In genomic region chr3:54689091-54689490, GRCm38 (mm10) we compare ENCODE assay signal across 14 mouse cellular contexts. TPM values are rescaled to one million over a fixed set of nuclear protein-coding genes. Genes with fewer than 3 reads are reported as not detected.
DNase-seq lines count a peak whose midpoint lies in the region; ATAC-seq and TF ChIP-seq lines count a peak whose summit lies in the region.
"Had no signal": no experiment of that assay in that cellular context is flagged by ENCODE, and none has a peak within 500 bp of the region (broad histone marks: within the 10 kb centered on the region; RNA-seq: fewer than 3 reads in every experiment).

No protein-coding gene starts in this region.

- DNase-seq in lung, postnatal 0 days (ENCODE audit: low spot score), result peak; percentile 70
- DNase-seq in lung, postnatal 10 days, result no peak
- DNase-seq in NIH3T3 (ENCODE audit: low read depth), result peak; percentile 59
- peak; percentile 52 for DNase-seq in retina, embryonic 14.5 days (ENCODE audit: low spot score)
- DNase-seq in B cell, adult 2 months, result no peak
- DNase-seq in thymus, adult 18-20 months, result no peak
- DNase-seq: adrenal gland, postnatal 25 days; cerebellum, adult 11-12 months; kidney, postnatal 36 days had no signal

- no peak overlapping the region for H3K4me3 ChIP-seq in intestine, postnatal 0 days (ENCODE audit: low read depth, low read length)
- H3K4me3 ChIP-seq in intestine, embryonic 15.5 days (replicated peaks), result no peak overlapping the region
- no peak overlapping the region for H3K4me3 ChIP-seq in lung, postnatal 0 days (ENCODE audit: low read depth, low read length)
- H3K4me3 ChIP-seq: embryonic facial prominence, embryonic 12.5 days; heart, embryonic 10.5 days; hindbrain, embryonic 15.5 days had no signal

- ATAC-seq in intestine, postnatal 0 days, result no peak
- ATAC-seq in intestine, embryonic 15.5 days, result no peak
- ATAC-seq in lung, postnatal 0 days, result no peak

- no peak overlapping the region for H3K9ac ChIP-seq in intestine, postnatal 0 days (ENCODE audit: low read depth, low read length)
- no peak overlapping the region for H3K9ac ChIP-seq in intestine, embryonic 15.5 days
- no peak overlapping the region for H3K9ac ChIP-seq in lung, postnatal 0 days (replicated peaks; ENCODE audit: low read depth)
- H3K9ac ChIP-seq: embryonic facial prominence, embryonic 12.5 days; hindbrain, embryonic 15.5 days had no signal

- no peak overlapping the region for H3K4me2 ChIP-seq in intestine, postnatal 0 days (replicated peaks; ENCODE audit: low read depth)
- no peak overlapping the region for H3K4me2 ChIP-seq in intestine, embryonic 15.5 days (replicated peaks)
- H3K4me2 ChIP-seq in lung, postnatal 0 days (replicated peaks; ENCODE audit: low read depth, low read length), result no peak overlapping the region
- H3K4me2 ChIP-seq: embryonic facial prominence, embryonic 12.5 days; hindbrain, embryonic 15.5 days had no signal

- no peaks in the 10 kb centered on the region for H3K4me1 ChIP-seq in intestine, postnatal 0 days (replicated peaks; ENCODE audit: control insufficient read depth, insufficient read depth, low read length)
- no peaks in the 10 kb centered on the region for H3K4me1 ChIP-seq in intestine, embryonic 15.5 days (replicated peaks)
- no peaks in the 10 kb centered on the region; the same call in 1 of the 2 replicates for H3K4me1 ChIP-seq in lung, postnatal 0 days (ENCODE audit: insufficient read depth, low read depth, low read length)
- H3K4me1 ChIP-seq: embryonic facial prominence, embryonic 12.5 days; heart, embryonic 10.5 days had no signal

- no peaks in the 10 kb centered on the region for H3K9me3 ChIP-seq in intestine, postnatal 0 days (ENCODE audit: control insufficient read depth)
- no peaks in the 10 kb centered on the region for H3K9me3 ChIP-seq in intestine, embryonic 15.5 days
- no peaks in the 10 kb centered on the region for H3K9me3 ChIP-seq in lung, postnatal 0 days (ENCODE audit: low read length)
- H3K9me3 ChIP-seq: embryonic facial prominence, embryonic 12.5 days; heart, embryonic 10.5 days; hindbrain, embryonic 15.5 days had no signal

- no peak overlapping the region for H3K27ac ChIP-seq in intestine, postnatal 0 days (ENCODE audit: low read depth, low read length)
- no peak overlapping the region for H3K27ac ChIP-seq in intestine, embryonic 15.5 days
- H3K27ac ChIP-seq in lung, postnatal 0 days (ENCODE audit: low read length), result no peak overlapping the region
- H3K27ac ChIP-seq: embryonic facial prominence, embryonic 12.5 days; heart, embryonic 10.5 days; hindbrain, embryonic 15.5 days had no signal

- H3K36me3 ChIP-seq in intestine, postnatal 0 days (ENCODE audit: control insufficient read depth, insufficient read depth), result no peaks in the 10 kb centered on the region
- H3K36me3 ChIP-seq in intestine, embryonic 15.5 days, result no peaks in the 10 kb centered on the region
- H3K36me3 ChIP-seq in lung, postnatal 0 days (ENCODE audit: insufficient read depth, low read length), result no peaks in the 10 kb centered on the region
- H3K36me3 ChIP-seq: embryonic facial prominence, embryonic 12.5 days; heart, embryonic 10.5 days; hindbrain, embryonic 15.5 days had no signal

- no peaks in the 10 kb centered on the region for H3K27me3 ChIP-seq in intestine, postnatal 0 days (replicated peaks; ENCODE audit: control insufficient read depth, insufficient read depth, low read length)
- no peaks in the 10 kb centered on the region for H3K27me3 ChIP-seq in intestine, embryonic 15.5 days (replicated peaks)
- H3K27me3 ChIP-seq in lung, postnatal 0 days (replicated peaks; ENCODE audit: insufficient read depth, low read length), result no peaks in the 10 kb centered on the region
- H3K27me3 ChIP-seq: embryonic facial prominence, embryonic 12.5 days; hindbrain, embryonic 15.5 days had no signal

- no peak for TF ChIP-seq EP300 in lung, postnatal 0 days (IDR thresholded peaks at IDR 0.05)

- 40% methylated on average over 2 of the region's 2 CpGs for WGBS in intestine, postnatal 0 days
- WGBS in intestine, embryonic 15.5 days, result 40% methylated on average over 2 of the region's 2 CpGs
- 33% methylated on average over 2 of the region's 2 CpGs for WGBS in lung, postnatal 0 days

- TF ChIP-seq CTCF in intestine, postnatal 0 days (IDR thresholded peaks at IDR 0.05; ENCODE audit: low read depth), result peak; percentile 61
- peak; percentile 57 for TF ChIP-seq CTCF in lung, postnatal 0 days (IDR thresholded peaks at IDR 0.05)

RNA-seq across cellular contexts. Expression of gene Supt20, which starts 3.5 kb away (rescaled TPM):
- polyA plus RNA-seq in intestine, postnatal 0 days (2015; fragmentation: Nextera tagmentation; extraction: Ambion mirVana), result 27.5 and 31.5 TPM in 2 replicates
- 76.8 and 84.1 TPM in 2 replicates for polyA plus RNA-seq in intestine, embryonic 15.5 days (2015; fragmentation: Nextera tagmentation; extraction: Ambion mirVana)
- polyA plus RNA-seq in lung, postnatal 0 days (2015; fragmentation: Nextera tagmentation; extraction: Ambion mirVana), result 50.6 and 54.3 TPM in 2 replicates

RNA-seq across cellular contexts. Expression of gene Gm21958, which starts 25.1 kb away (rescaled TPM):
- not detected in 2 replicates for polyA plus RNA-seq in intestine, postnatal 0 days (2015; fragmentation: Nextera tagmentation; extraction: Ambion mirVana)
- polyA plus RNA-seq in intestine, embryonic 15.5 days (2015; fragmentation: Nextera tagmentation; extraction: Ambion mirVana), result 0.28 TPM in 1 of 2 replicates, not detected in the other
- polyA plus RNA-seq in lung, postnatal 0 days (2015; fragmentation: Nextera tagmentation; extraction: Ambion mirVana), result not detected in 2 replicates
- polyA plus RNA-seq: heart, embryonic 10.5 days had no signal

RNA-seq across cellular contexts. Expression of gene Exosc8, which starts 46.1 kb away (rescaled TPM):
- 31.0 and 31.7 TPM in 2 replicates for polyA plus RNA-seq in intestine, postnatal 0 days (2015; fragmentation: Nextera tagmentation; extraction: Ambion mirVana)
- 100 and 110 TPM in 2 replicates for polyA plus RNA-seq in intestine, embryonic 15.5 days (2015; fragmentation: Nextera tagmentation; extraction: Ambion mirVana)
- polyA plus RNA-seq in lung, postnatal 0 days (2015; fragmentation: Nextera tagmentation; extraction: Ambion mirVana), result 37.1 and 39.0 TPM in 2 replicates

RNA-seq across cellular contexts. Expression of gene Alg5, which starts 46.2 kb away (rescaled TPM):
- 95.1 and 99.6 TPM in 2 replicates for polyA plus RNA-seq in intestine, postnatal 0 days (2015; fragmentation: Nextera tagmentation; extraction: Ambion mirVana)
- 62.6 and 66.0 TPM in 2 replicates for polyA plus RNA-seq in intestine, embryonic 15.5 days (2015; fragmentation: Nextera tagmentation; extraction: Ambion mirVana)
- polyA plus RNA-seq in lung, postnatal 0 days (2015; fragmentation: Nextera tagmentation; extraction: Ambion mirVana), result 53.5 and 65.8 TPM in 2 replicates

Comparison
In these comparisons a context has a peak if more than half of its experiments do, and no peak if none do; other contexts are left out.
1. DNase-seq: peak in lung, postnatal 0 days (single experiment), NIH3T3 (single experiment) and retina, embryonic 14.5 days (single experiment); none in lung, postnatal 10 days (single experiment), B cell, adult 2 months (0 of 2) and thymus, adult 18-20 months (0 of 2).